Mouse (Mus musculus): ENCODE results near the gene Wscd2. TPM values are rescaled to one million over a fixed set of nuclear protein-coding genes. Genes with fewer than 3 reads are reported as not detected.

Wscd2 gene
- polyA plus RNA-seq, 1 experiment from 2014 or later: 1.5 TPM

DNA sequence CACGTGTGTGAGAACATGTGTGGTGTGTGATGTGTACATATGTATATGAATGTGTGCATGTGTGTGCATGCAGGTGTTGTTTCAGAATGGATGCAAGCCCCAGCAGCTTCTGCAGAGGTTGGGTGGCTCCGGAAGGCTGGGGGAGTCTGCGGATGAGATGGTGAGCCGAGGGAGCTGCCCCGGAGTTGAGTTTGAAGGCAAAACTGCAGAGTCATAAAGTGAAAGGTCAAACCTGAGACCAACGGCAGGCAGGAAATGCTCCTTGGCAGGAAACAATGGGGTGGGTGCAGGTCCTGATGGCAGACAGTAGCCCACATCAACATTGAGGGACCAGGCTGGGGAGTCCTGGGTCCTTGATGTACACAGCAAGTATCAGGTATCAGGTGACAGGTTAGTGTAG lies 15.9 kb downstream of the Wscd2 start:
- Histone ChIP-seq H3K27me3 (ENCODE audit: control insufficient read depth, insufficient read depth, low read length) (no peaks in the 10 kb centered on the region), H3K4me3 (ENCODE audit: low read length) (no peak overlapping the region), H3K4me1 (ENCODE audit: control insufficient read depth, insufficient read depth, low read length) (peaks cover 11% of the 10 kb centered on the region), H3K36me3 (ENCODE audit: control insufficient read depth, insufficient read depth) (no peaks in the 10 kb centered on the region), H3K9me3 (replicated peaks; ENCODE audit: control insufficient read depth, low read length) (no peaks in the 10 kb centered on the region), H3K4me2 (ENCODE audit: low read depth, low read length) (no peak overlapping the region), H3K9ac (ENCODE audit: low read length) (no peak overlapping the region), H3K27ac (ENCODE audit: low read length) (no peak overlapping the region)
- 72% methylated on average over 6 of the region's 6 CpGs for WGBS
- ATAC-seq (replicated peaks; ENCODE audit: extremely low read depth, insufficient read depth, low FRiP score): no peak

- ATAC-seq (replicated peaks; ENCODE audit: extremely low read depth, insufficient read depth, low FRiP score): no peak
- no peak overlapping the region for H3K9ac ChIP-seq (ENCODE audit: low read length)
- no peak overlapping the region for H3K4me2 ChIP-seq (ENCODE audit: low read depth, low read length)
- H3K27ac ChIP-seq (ENCODE audit: low read length): no peak overlapping the region
- H3K9me3 ChIP-seq (replicated peaks; ENCODE audit: control insufficient read depth, low read length): no peaks in the 10 kb centered on the region
- H3K27me3 ChIP-seq (ENCODE audit: control insufficient read depth, insufficient read depth, low read length): no peaks in the 10 kb centered on the region
- H3K36me3 ChIP-seq (ENCODE audit: control insufficient read depth, insufficient read depth): no peaks in the 10 kb centered on the region
- WGBS: 84% methylated on average over 5 of the region's 5 CpGs
- no peak overlapping the region for H3K4me3 ChIP-seq (ENCODE audit: low read length)
- H3K4me1 ChIP-seq (ENCODE audit: control insufficient read depth, insufficient read depth, low read length): peaks cover 11% of the 10 kb centered on the region
These were observed 16.6 kb downstream of the Wscd2 start for GRCm38 (mm10) chr5:113506779-113507178.

- H3K9ac ChIP-seq (ENCODE audit: low read length): no peak overlapping the region
- no peak for ATAC-seq (replicated peaks; ENCODE audit: extremely low read depth, insufficient read depth, low FRiP score)
- peaks cover 14% of the 10 kb centered on the region for H3K4me1 ChIP-seq (ENCODE audit: control insufficient read depth, insufficient read depth, low read length)
- no peak overlapping the region for H3K27ac ChIP-seq (ENCODE audit: low read length)
- H3K27me3 ChIP-seq (ENCODE audit: control insufficient read depth, insufficient read depth, low read length): no peaks in the 10 kb centered on the region
- no peak overlapping the region for H3K4me3 ChIP-seq (ENCODE audit: low read length)
- H3K9me3 ChIP-seq (replicated peaks; ENCODE audit: control insufficient read depth, low read length): no peaks in the 10 kb centered on the region
- no peaks in the 10 kb centered on the region for H3K36me3 ChIP-seq (ENCODE audit: control insufficient read depth, insufficient read depth)
- no peak overlapping the region for H3K4me2 ChIP-seq (ENCODE audit: low read depth, low read length)
- WGBS: 84% methylated on average over 4 of the region's 4 CpGs
These were observed 19.0 kb downstream of the Wscd2 start for GRCm38 (mm10) chr5:113509167-113509566.

GRCm38 (mm10) chr5:113513640-113514039 lies 23.5 kb downstream of the Wscd2 start:
- no peaks in the 10 kb centered on the region for H3K36me3 ChIP-seq (ENCODE audit: control insufficient read depth, insufficient read depth)
- no peak overlapping the region for H3K9ac ChIP-seq (ENCODE audit: low read length)
- H3K4me1 ChIP-seq (ENCODE audit: control insufficient read depth, insufficient read depth, low read length): peaks cover 21% of the 10 kb centered on the region
- no peaks in the 10 kb centered on the region for H3K9me3 ChIP-seq (replicated peaks; ENCODE audit: control insufficient read depth, low read length)
- H3K4me2 ChIP-seq (ENCODE audit: low read depth, low read length): no peak overlapping the region
- H3K27me3 ChIP-seq (ENCODE audit: control insufficient read depth, insufficient read depth, low read length): no peaks in the 10 kb centered on the region
- H3K4me3 ChIP-seq (ENCODE audit: low read length): no peak overlapping the region
- H3K27ac ChIP-seq (ENCODE audit: low read length): no peak overlapping the region; the same call in 1 of the 2 replicates
- ATAC-seq (replicated peaks; ENCODE audit: extremely low read depth, insufficient read depth, low FRiP score): no peak
- 62% methylated on average over 8 of the region's 8 CpGs for WGBS

- H3K4me2 ChIP-seq (ENCODE audit: low read depth, low read length): no peak overlapping the region
- H3K9ac ChIP-seq (ENCODE audit: low read length): no peak overlapping the region
- 0 out of 2 replicates have a peak, but pooled peaks have one; percentile 20 for ATAC-seq (replicated peaks; ENCODE audit: extremely low read depth, insufficient read depth, low FRiP score)
- no peak overlapping the region; the same call in 1 of the 2 replicates for H3K27ac ChIP-seq (ENCODE audit: low read length)
- H3K9me3 ChIP-seq (replicated peaks; ENCODE audit: control insufficient read depth, low read length): no peaks in the 10 kb centered on the region
- WGBS: 31% methylated on average over 6 of the region's 6 CpGs
- H3K27me3 ChIP-seq (ENCODE audit: control insufficient read depth, insufficient read depth, low read length): no peaks in the 10 kb centered on the region
- no peaks in the 10 kb centered on the region for H3K36me3 ChIP-seq (ENCODE audit: control insufficient read depth, insufficient read depth)
- peaks cover 21% of the 10 kb centered on the region for H3K4me1 ChIP-seq (ENCODE audit: control insufficient read depth, insufficient read depth, low read length)
- no peak overlapping the region for H3K4me3 ChIP-seq (ENCODE audit: low read length)
These were observed 23.9 kb downstream of the Wscd2 start for GRCm38 (mm10) chr5:113514062-113514461.

- H3K27ac ChIP-seq (ENCODE audit: low read length): no peak overlapping the region
- H3K4me3 ChIP-seq (ENCODE audit: low read length): no peak overlapping the region
- no peak overlapping the region for H3K9ac ChIP-seq (ENCODE audit: low read length)
- ATAC-seq (replicated peaks; ENCODE audit: extremely low read depth, insufficient read depth, low FRiP score): no peak
- no peaks in the 10 kb centered on the region for H3K9me3 ChIP-seq (replicated peaks; ENCODE audit: control insufficient read depth, low read length)
- no peaks in the 10 kb centered on the region for H3K27me3 ChIP-seq (ENCODE audit: control insufficient read depth, insufficient read depth, low read length)
- peaks cover 17% of the 10 kb centered on the region for H3K4me1 ChIP-seq (ENCODE audit: control insufficient read depth, insufficient read depth, low read length)
- 38% methylated on average over 14 of the region's 14 CpGs for WGBS
- H3K36me3 ChIP-seq (ENCODE audit: control insufficient read depth, insufficient read depth): no peaks in the 10 kb centered on the region
- 0 out of 2 replicates have a peak overlapping the region, but pooled peaks have one; percentile 33 for H3K4me2 ChIP-seq (ENCODE audit: low read depth, low read length)
These were observed 26.2 kb downstream of the Wscd2 start for GRCm38 (mm10) chr5:113516119-113516872.

GRCm38 (mm10) chr5:113516873-113517336 lies 26.8 kb downstream of the Wscd2 start:
- Histone ChIP-seq H3K27ac (ENCODE audit: low read length) (no peak overlapping the region), H3K27me3 (ENCODE audit: control insufficient read depth, insufficient read depth, low read length) (no peaks in the 10 kb centered on the region), H3K4me2 (ENCODE audit: low read depth, low read length) (peak overlapping the region; percentile 33; the same call in 1 of the 2 replicates), H3K9ac (ENCODE audit: low read length) (no peak overlapping the region), H3K36me3 (ENCODE audit: control insufficient read depth, insufficient read depth) (no peaks in the 10 kb centered on the region), H3K9me3 (replicated peaks; ENCODE audit: control insufficient read depth, low read length) (no peaks in the 10 kb centered on the region), H3K4me3 (ENCODE audit: low read length) (no peak overlapping the region), H3K4me1 (ENCODE audit: control insufficient read depth, insufficient read depth, low read length) (peaks cover 17% of the 10 kb centered on the region)
- 0 out of 2 replicates have a peak, but pooled peaks have one; percentile 37 for ATAC-seq (replicated peaks; ENCODE audit: extremely low read depth, insufficient read depth, low FRiP score)
- 17% methylated on average over 14 of the region's 14 CpGs for WGBS

DNA sequence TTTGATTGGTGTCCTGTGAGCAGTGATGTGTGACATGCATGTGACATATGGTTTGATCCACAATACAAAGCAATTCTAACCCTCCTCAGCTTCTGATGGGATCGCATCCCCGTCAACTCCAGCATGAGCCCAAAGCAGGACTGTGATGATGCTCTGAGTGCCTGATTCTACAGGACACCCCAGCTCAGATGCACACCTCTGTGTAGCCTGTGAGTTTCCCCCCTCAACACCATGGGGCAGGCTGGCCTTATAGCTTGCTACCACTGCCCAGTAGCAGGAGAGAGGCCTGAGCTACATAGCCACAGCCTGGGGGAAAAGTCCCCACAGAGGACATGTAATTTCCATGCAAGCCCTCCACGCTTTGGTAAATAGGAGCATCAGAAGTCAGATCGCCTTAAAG lies 27.3 kb downstream of the Wscd2 start:
- WGBS: 74% methylated on average over 4 of the region's 4 CpGs
- H3K9ac ChIP-seq (ENCODE audit: low read length): no peak overlapping the region
- H3K4me1 ChIP-seq (ENCODE audit: control insufficient read depth, insufficient read depth, low read length): peaks cover 17% of the 10 kb centered on the region
- no peaks in the 10 kb centered on the region for H3K9me3 ChIP-seq (replicated peaks; ENCODE audit: control insufficient read depth, low read length)
- no peak for ATAC-seq (replicated peaks; ENCODE audit: extremely low read depth, insufficient read depth, low FRiP score)
- no peak overlapping the region for H3K4me2 ChIP-seq (ENCODE audit: low read depth, low read length)
- no peak overlapping the region for H3K27ac ChIP-seq (ENCODE audit: low read length)
- no peak overlapping the region for H3K4me3 ChIP-seq (ENCODE audit: low read length)
- no peaks in the 10 kb centered on the region for H3K36me3 ChIP-seq (ENCODE audit: control insufficient read depth, insufficient read depth)
- H3K27me3 ChIP-seq (ENCODE audit: control insufficient read depth, insufficient read depth, low read length): no peaks in the 10 kb centered on the region

- H3K27me3 ChIP-seq (ENCODE audit: control insufficient read depth, insufficient read depth, low read length): no peaks in the 10 kb centered on the region
- no peaks in the 10 kb centered on the region for H3K36me3 ChIP-seq (ENCODE audit: control insufficient read depth, insufficient read depth)
- no peak overlapping the region for H3K4me3 ChIP-seq (ENCODE audit: low read length)
- peaks cover 9% of the 10 kb centered on the region for H3K4me1 ChIP-seq (ENCODE audit: control insufficient read depth, insufficient read depth, low read length)
- 46% methylated on average over 6 of the region's 6 CpGs for WGBS
- H3K4me2 ChIP-seq (ENCODE audit: low read depth, low read length): no peak overlapping the region
- ATAC-seq (replicated peaks; ENCODE audit: extremely low read depth, insufficient read depth, low FRiP score): no peak
- no peaks in the 10 kb centered on the region for H3K9me3 ChIP-seq (replicated peaks; ENCODE audit: control insufficient read depth, low read length)
- no peak overlapping the region for H3K27ac ChIP-seq (ENCODE audit: low read length)
- no peak overlapping the region for H3K9ac ChIP-seq (ENCODE audit: low read length)
These were observed 30.9 kb downstream of the Wscd2 start for GRCm38 (mm10) chr5:113521037-113521436.

All from heart, embryonic 16.5 days (tissue).